Mouse (Mus musculus) lung, embryonic 14.5 days (tissue): ENCODE measurements at regions not wholly inside any gene's neighbourhood (a gene's known extent, or its start where the extent isn't known, plus 50 kb on each side); places are given as distances from the start of the nearest gene placed in this dataset.

Experiments
- ATAC-seq: fragments of 200-750 bp; cut with Nextera tagmentation; 2 replicates; pipeline ENCODE4 v1.8.0; 2017; ENCODE audit warnings: mild to moderate bottlenecking, moderate TSS enrichment, moderate library complexity; ENCODE audit not compliant: insufficient read depth
- DNase-seq: peaks from one replicate; pipeline ENCODE4 v3.0.0-alpha.2; 2015
- H3K27ac ChIP-seq: fragments of 300-500 bp; sonication (generic); 2 replicates; pipeline ENCODE4 v1.5.1; 2014; ENCODE audit warnings: low read depth, mild to moderate bottlenecking, moderate library complexity
- H3K27me3 ChIP-seq: fragments of 300-500 bp; sonication (generic); 2 replicates; pipeline ENCODE4 v1.6.1; 2014; ENCODE audit warnings: low read length, control low read depth; ENCODE audit not compliant: insufficient read depth
- H3K36me3 ChIP-seq: fragments of 300-500 bp; sonication (generic); 2 replicates; pipeline ENCODE4 v1.6.1; 2014; ENCODE audit warnings: control low read depth; ENCODE audit not compliant: insufficient read depth
- H3K4me1 ChIP-seq: fragments of 300-500 bp; sonication (generic); 2 replicates; pipeline ENCODE4 v1.6.1; 2014; ENCODE audit warnings: antibody characterized with exemption, control low read depth; ENCODE audit not compliant: insufficient read depth
- H3K4me2 ChIP-seq: fragments of 300-500 bp; sonication (generic); 2 replicates; pipeline ENCODE4 v1.6.1; 2014; ENCODE audit warnings: mild to moderate bottlenecking
- H3K4me3 ChIP-seq: fragments of 300-500 bp; sonication (generic); 2 replicates; pipeline ENCODE4 v1.5.1; 2014; ENCODE audit warnings: low read depth, low read length
- H3K9ac ChIP-seq: fragments of 300-500 bp; sonication (generic); 2 replicates; pipeline ENCODE4 v1.6.1; 2014
- H3K9me3 ChIP-seq: fragments of 300-500 bp; sonication (generic); 2 replicates; pipeline ENCODE4 v1.6.1; 2016; ENCODE audit warnings: low read depth, low read length, control low read depth
- CTCF ChIP-seq: IDR thresholded peaks from 2 replicates; pipeline ENCODE4 v1.5.1; 2016; ENCODE audit warnings: antibody characterized with exemption, low read depth
- WGBS: fragments of 180-500 bp; shearing (Covaris S2); extraction: QIAGEN DNeasy Blood & Tissue Kit; methylation state at CpG from one replicate; pipeline ENCODE4 v1.1.7; 2014; 5-methylcytosine and 5-hydroxymethylcytosine counted together

DNA sequence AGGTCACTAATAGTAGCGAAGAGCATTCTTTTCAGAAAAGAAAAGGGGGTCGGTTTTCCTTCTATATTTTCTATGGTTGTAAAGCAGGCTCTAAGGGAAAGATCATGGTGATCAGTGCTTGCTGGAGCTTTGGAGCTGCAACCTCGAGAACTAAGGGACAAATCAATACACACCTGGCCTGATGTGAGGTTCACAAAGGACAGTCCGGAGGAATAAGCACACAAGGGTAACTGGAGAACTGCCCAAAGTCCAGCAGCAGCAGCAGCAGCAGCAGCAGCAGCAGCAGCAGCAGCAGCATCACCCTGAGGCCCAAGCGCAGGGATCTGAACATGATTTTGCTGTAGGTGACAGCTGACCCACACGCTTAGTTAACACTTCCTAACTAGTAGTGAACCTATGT, 94.7 kb upstream of the Wars2 start:
- Histone ChIP-seq H3K9me3 (no peaks in the 10 kb centered on the region), H3K27me3 (no peaks in the 10 kb centered on the region), H3K4me1 (no peaks in the 10 kb centered on the region), H3K27ac (no peak overlapping the region), H3K9ac (no peak overlapping the region), H3K4me3 (no peak overlapping the region), H3K36me3 (no peaks in the 10 kb centered on the region), H3K4me2 (no peak overlapping the region)
- no peak for TF ChIP-seq CTCF
- DNase-seq (no peak), ATAC-seq (no peak)
- whole genome bisulfite sequencing, result 67% methylated on average over 6 of the region's 6 CpGs

DNA sequence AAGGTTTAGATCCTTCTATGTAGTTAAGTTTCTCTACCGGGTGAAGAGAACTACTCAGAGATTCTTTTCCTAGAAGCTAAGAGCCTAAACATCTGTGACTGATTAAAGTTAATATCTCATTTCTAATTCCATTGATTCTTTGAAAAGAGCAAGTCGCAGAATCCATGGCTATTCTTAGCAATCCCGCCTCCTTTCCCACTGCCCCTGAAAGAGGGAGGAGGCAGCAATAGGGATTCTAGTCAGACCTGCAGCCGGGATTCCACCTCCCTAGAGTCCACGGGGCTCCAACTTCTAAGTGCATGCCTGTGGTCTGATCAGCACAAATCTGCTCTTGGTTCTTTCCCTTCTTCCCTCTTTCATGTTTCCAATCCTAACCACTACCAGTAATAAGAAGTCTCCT, 93.7 kb upstream of the Wars2 start:
- no peak for TF ChIP-seq CTCF
- Histone ChIP-seq H3K4me2 (no peak overlapping the region), H3K27me3 (no peaks in the 10 kb centered on the region), H3K9ac (no peak overlapping the region), H3K36me3 (no peaks in the 10 kb centered on the region), H3K4me3 (no peak overlapping the region), H3K27ac (no peak overlapping the region), H3K4me1 (no peaks in the 10 kb centered on the region), H3K9me3 (no peaks in the 10 kb centered on the region)
- WGBS, result 68% methylated on average over 5 of the region's 5 CpGs
- ATAC-seq (no peak), DNase-seq (no peak)

DNA sequence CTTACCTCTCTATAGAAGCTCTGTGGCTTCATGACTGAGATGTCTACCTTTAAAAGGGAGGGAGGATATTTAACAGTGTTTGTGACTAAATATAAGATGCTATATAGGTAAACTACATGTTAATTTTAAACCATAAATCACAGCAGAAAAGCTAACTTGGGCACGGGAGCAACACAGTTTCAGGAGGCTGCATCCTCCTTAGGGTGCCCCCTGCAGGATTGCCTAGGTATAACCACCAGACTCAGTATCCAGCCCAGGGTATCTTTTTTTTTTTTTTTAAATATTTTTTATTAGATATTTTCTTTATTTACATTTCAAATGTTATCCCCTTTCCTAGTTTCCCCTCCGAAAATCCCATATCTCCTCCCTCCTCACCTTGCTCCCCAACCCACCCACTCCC, 91.6 kb upstream of the Wars2 start:
- H3K36me3 ChIP-seq, result no peaks in the 10 kb centered on the region
- no peak overlapping the region for H3K9ac ChIP-seq
- no peaks in the 10 kb centered on the region for H3K9me3 ChIP-seq
- H3K4me3 ChIP-seq, result no peak overlapping the region
- no peak overlapping the region for H3K4me2 ChIP-seq
- no peak overlapping the region for H3K27ac ChIP-seq
- no peaks in the 10 kb centered on the region for H3K4me1 ChIP-seq
- TF ChIP-seq CTCF, result peak; percentile 18; the same call in 1 of the 2 replicates
- DNase-seq (no peak), ATAC-seq (no peak)
- WGBS, result 63% methylated on average over 2 of the region's 2 CpGs
- no peaks in the 10 kb centered on the region for H3K27me3 ChIP-seq

DNA sequence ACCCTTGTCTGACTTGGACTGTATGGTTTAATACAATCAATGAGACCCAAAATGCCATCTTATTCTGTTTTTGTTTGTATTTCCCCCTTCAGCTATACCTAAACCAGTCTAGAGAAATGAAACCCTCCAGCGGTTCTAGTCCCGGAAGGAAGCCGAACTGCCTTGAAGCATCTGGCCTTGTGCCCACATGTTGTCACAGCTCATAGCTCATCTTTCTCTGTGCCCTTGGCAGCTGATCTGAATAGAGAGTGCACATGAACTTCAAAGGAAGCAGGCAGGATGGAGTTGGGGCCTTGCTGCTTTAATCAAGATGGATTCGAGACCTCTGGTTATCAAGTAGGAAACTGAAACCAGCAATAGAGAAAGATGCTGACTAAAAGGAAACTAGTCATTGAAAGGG, 88.7 kb upstream of the Wars2 start:
- Histone ChIP-seq H3K9me3 (no peaks in the 10 kb centered on the region), H3K36me3 (no peaks in the 10 kb centered on the region), H3K4me1 (no peaks in the 10 kb centered on the region), H3K9ac (no peak overlapping the region), H3K27ac (no peak overlapping the region), H3K4me3 (no peak overlapping the region), H3K4me2 (no peak overlapping the region), H3K27me3 (no peaks in the 10 kb centered on the region)
- TF ChIP-seq CTCF, result no peak
- DNase-seq (peak; percentile 60), ATAC-seq (no peak)
- 52% methylated on average over 4 of the region's 4 CpGs for WGBS

DNA sequence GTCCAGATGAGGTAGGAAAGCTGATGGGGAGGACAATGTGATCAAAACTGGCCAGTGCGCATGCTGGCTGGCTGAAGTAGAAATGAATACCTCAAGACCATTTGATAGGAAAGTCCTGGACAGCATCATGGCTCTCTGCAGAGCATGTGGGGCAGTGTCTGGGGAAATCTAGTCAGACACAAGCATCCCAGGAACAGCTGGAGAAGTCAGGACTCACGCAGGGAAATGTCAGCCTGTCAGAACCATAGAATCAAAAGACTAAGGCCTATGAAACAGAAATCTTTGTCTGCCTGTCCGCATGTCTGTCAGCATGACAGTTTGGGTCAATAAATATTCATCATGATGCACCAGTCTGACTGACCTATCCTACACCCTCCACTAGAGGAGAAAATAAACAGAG, 73.7 kb upstream of the Wars2 start:
- no peaks in the 10 kb centered on the region for H3K9me3 ChIP-seq
- 78% methylated on average over 3 of the region's 3 CpGs for WGBS
- no peak for DNase-seq

More for the DNA sequence above, 73.7 kb upstream of the Wars2 start:
- Histone ChIP-seq H3K36me3 (no peaks in the 10 kb centered on the region), H3K27ac (no peak overlapping the region), H3K4me1 (no peaks in the 10 kb centered on the region), H3K4me3 (no peak overlapping the region), H3K4me2 (no peak overlapping the region), H3K27me3 (no peaks in the 10 kb centered on the region), H3K9ac (no peak overlapping the region)
- no peak for ATAC-seq
- no peak for TF ChIP-seq CTCF
